Mouse (Mus musculus): ENCODE results near the gene Olfr77. TPM values are rescaled to one million over a fixed set of nuclear protein-coding genes. Genes with fewer than 3 reads are reported as not detected.

Olfr77 gene
- polyA plus RNA-seq (2017; shearing (Covaris generic)): 1.1 TPM

GRCm38 (mm10) chr9:19916565-19916964 is at the start of gene Olfr77:
TSS of gene Olfr77 (plus strand) at chr9:19916865.

GRCm38 (mm10) chr9:19887904-19888303 is 28.8 kb upstream of the Olfr77 start, which contains the start of gene Olfr862:
TSS of gene Olfr862 (minus strand) at chr9:19888004.

Other genes with a start within 250 kb of the Olfr77 start
- not detected for gene Olfr857, start 207.4 kb upstream of the Olfr77 start, polyA plus RNA-seq (2017; shearing (Covaris generic))
- gene Olfr58, start 136.6 kb upstream of the Olfr77 start, polyA plus RNA-seq (2017; shearing (Covaris generic)): not detected
- not detected for gene Olfr859, start 112.0 kb upstream of the Olfr77 start, polyA plus RNA-seq (2017; shearing (Covaris generic))
- gene Olfr860, start 67.1 kb upstream of the Olfr77 start, polyA plus RNA-seq (2017; shearing (Covaris generic)): not detected
- not detected for gene Olfr862, start 28.9 kb upstream of the Olfr77 start, polyA plus RNA-seq (2017; shearing (Covaris generic))
- not detected for gene Olfr866, start 111.2 kb downstream of the Olfr77 start, polyA plus RNA-seq (2017; shearing (Covaris generic))
- gene Olfr867, start 140.7 kb downstream of the Olfr77 start, polyA plus RNA-seq (2017; shearing (Covaris generic)): not detected
- gene Olfr868, start 181.8 kb downstream of the Olfr77 start, polyA plus RNA-seq (2017; shearing (Covaris generic)): not detected
- gene Olfr869, start 212.1 kb downstream of the Olfr77 start, polyA plus RNA-seq (2017; shearing (Covaris generic)): not detected

Measured in activated CD4-positive, CD25-positive, alpha-beta regulatory T cell, adult 9 weeks (primary cell).